Mouse (Mus musculus) liver, embryonic 13.5 days (tissue): ENCODE results near the gene Hist1h2bh. TPM values are rescaled to one million over a fixed set of nuclear protein-coding genes. Genes with fewer than 3 reads are reported as not detected.
"Not testable (repeated sequence)": the region's sequence is repeated elsewhere in the genome, so short reads cannot be mapped to it uniquely, and the experiment has no call there.

ENCODE experiments used
- ATAC-seq: fragments of 200-750 bp; cut with Nextera tagmentation; 2 replicates; pipeline ENCODE4 v1.8.0; 2017; ENCODE audit warnings: low read depth, mild to moderate bottlenecking, moderate number of reproducible peaks, moderate library complexity
- DNase-seq: peaks from one replicate; pipeline ENCODE4 v3.0.0; 2022
- H3K27ac ChIP-seq: fragments of 300-500 bp; sonication (generic); 2 replicates; pipeline ENCODE4 v1.5.1; 2015; ENCODE audit warnings: moderate library complexity, mild to moderate bottlenecking, inconsistent platforms
- H3K27me3 ChIP-seq: fragments of 300-500 bp; sonication (generic); 2 replicates; pipeline ENCODE4 v1.6.1; 2015; ENCODE audit warnings: mild to moderate bottlenecking, inconsistent platforms
- H3K36me3 ChIP-seq: fragments of 300-500 bp; sonication (generic); 2 replicates; pipeline ENCODE4 v1.6.1; 2015; ENCODE audit warnings: mild to moderate bottlenecking, inconsistent platforms
- H3K4me1 ChIP-seq: fragments of 300-500 bp; sonication (generic); replicated peaks from 2 replicates; pipeline ENCODE4 v1.6.1; 2015; ENCODE audit warnings: inconsistent platforms
- H3K4me2 ChIP-seq: fragments of 300-500 bp; sonication (generic); 2 replicates; pipeline ENCODE4 v1.6.1; 2015; ENCODE audit warnings: inconsistent platforms, mild to moderate bottlenecking, moderate library complexity
- H3K4me3 ChIP-seq: fragments of 300-500 bp; sonication (generic); replicated peaks from 2 replicates; pipeline ENCODE4 v1.5.1; 2015; ENCODE audit warnings: mild to moderate bottlenecking, inconsistent platforms
- H3K9ac ChIP-seq: fragments of 300-500 bp; sonication (generic); 2 replicates; pipeline ENCODE4 v1.6.1; 2015; ENCODE audit warnings: mild to moderate bottlenecking, inconsistent platforms
- H3K9me3 ChIP-seq: fragments of 300-500 bp; sonication (generic); replicated peaks from 2 replicates; pipeline ENCODE4 v1.6.1; 2016; ENCODE audit warnings: inconsistent platforms
- WGBS: fragments of 180-500 bp; shearing (Covaris S2); methylation state at CpG from one replicate; pipeline ENCODE4 v1.1.7; 2015; ENCODE audit not compliant: insufficient replicate concordance; 5-methylcytosine and 5-hydroxymethylcytosine counted together
- polyA plus RNA-seq: library from polyadenylated mRNA; unstranded; fragments of >200 nt; fragmentation: Nextera tagmentation; extraction: Ambion mirVana; gene quantifications from 2 replicates; pipeline ENCODE4 v1.2.1, GENCODE M21; 2015

Hist1h2bh gene
- polyA plus RNA-seq, 1 experiment from 2014 or later: 1.7 TPM

DNA sequence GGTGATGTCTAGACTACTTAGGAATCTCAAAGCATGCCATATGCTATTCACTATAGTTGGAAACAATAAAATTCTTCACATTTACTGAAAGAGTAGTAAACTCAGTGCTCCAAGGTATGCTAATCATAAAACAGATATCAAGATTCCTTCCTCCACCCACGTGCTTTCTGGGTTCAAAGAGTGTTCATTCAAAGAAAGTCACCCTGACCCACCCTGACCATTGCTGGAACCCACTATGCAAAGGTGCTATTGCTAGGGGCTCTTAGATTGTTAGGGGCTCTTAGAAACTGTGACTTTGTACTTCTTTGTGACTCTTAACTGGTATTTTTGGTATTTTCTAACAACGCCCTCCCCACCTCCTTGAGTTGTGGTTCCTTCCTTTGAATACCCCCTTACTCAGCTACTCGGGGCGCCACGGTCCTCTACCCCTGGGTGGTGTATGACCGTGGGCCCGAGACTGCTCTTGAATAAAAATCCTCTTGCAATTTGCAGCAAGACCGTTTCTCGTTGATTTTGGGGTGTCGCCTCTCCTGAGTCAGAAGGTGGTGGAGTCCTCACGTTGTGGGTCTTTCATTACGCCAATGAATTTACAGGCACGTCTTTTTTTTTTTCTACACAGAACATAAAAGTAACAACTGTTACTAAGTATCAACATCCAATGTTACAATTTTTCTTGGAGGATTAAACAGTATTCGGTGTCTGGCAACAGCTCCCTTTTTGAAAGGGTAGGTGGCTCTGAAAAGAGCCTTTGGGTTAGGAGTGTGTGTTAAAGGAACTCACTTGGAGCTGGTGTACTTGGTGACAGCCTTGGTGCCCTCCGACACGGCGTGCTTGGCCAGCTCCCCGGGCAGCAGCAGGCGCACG is 30.1 kb upstream of the Hist1h2bh start:
- peak overlapping the region; percentile 64 for H3K4me3 ChIP-seq
- H3K4me1 ChIP-seq: peaks cover 42% of the 10 kb centered on the region
- peak overlapping the region; percentile 81 for H3K4me2 ChIP-seq
- peak overlapping the region; percentile 92 for H3K9ac ChIP-seq
- not testable (repeated sequence) for H3K27me3 ChIP-seq, DNase-seq, ATAC-seq, H3K36me3 ChIP-seq, H3K9me3 ChIP-seq
- H3K27ac ChIP-seq: peak overlapping the region; percentile 96
- WGBS: 5% methylated on average over 20 of the region's 20 CpGs

GRCm38 (mm10) chr13:23572218-23573033 is 29.2 kb upstream of the Hist1h2bh start:
- 30% methylated on average over 2 of the region's 2 CpGs for WGBS
- Histone ChIP-seq H3K9ac (peak overlapping the region; percentile 92), H3K27me3 (no peaks in the 10 kb centered on the region), H3K9me3 (no peaks in the 10 kb centered on the region), H3K27ac (peak overlapping the region; percentile 96), H3K4me2 (peak overlapping the region; percentile 81), H3K4me3 (peak overlapping the region; percentile 64), H3K36me3 (no peaks in the 10 kb centered on the region), H3K4me1 (peaks cover 42% of the 10 kb centered on the region)
- DNase-seq: no peak
- ATAC-seq: no peak

DNA sequence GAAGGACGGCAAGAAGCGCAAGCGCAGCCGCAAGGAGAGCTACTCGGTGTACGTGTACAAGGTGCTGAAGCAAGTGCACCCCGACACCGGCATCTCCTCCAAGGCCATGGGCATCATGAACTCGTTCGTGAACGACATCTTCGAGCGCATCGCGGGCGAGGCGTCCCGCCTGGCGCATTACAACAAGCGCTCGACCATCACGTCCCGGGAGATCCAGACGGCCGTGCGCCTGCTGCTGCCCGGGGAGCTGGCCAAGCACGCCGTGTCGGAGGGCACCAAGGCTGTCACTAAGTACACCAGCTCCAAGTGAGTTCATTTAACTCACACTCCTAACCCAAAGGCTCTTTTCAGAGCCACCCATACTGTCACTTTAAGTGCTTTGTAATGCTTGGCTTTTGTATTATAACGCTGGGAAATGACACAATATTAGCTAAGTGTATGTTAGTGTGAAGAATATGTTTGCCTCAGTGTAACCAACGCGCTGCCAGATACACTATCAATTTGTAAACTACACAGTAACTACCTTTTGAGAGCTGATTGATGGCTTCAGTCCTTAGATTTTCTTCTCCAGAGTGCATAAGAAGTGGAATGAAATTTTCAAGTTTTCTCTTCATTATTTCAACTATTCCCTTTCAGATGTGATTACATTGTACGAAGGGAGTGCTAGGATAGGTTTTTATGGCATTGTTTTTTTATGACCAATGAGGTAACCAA is 28.5 kb upstream of the Hist1h2bh start:
- Histone ChIP-seq H3K4me2 (peak overlapping the region; percentile 81), H3K4me1 (peaks cover 39% of the 10 kb centered on the region), H3K27ac (peak overlapping the region; percentile 96), H3K9ac (peak overlapping the region; percentile 92), H3K4me3 (peak overlapping the region; percentile 64)
- ATAC-seq (peak; percentile 3; the same call in 1 of the 2 replicates), DNase-seq (peak; percentile 64)
- not testable (repeated sequence) for H3K27me3 ChIP-seq, H3K36me3 ChIP-seq, H3K9me3 ChIP-seq
- WGBS: 1% methylated on average over 12 of the region's 34 CpGs

- under 1% methylated on average over 18 of the region's 18 CpGs for WGBS
- Histone ChIP-seq H3K27me3 (no peaks in the 10 kb centered on the region), H3K9ac (peak within 1 kb of the TSS; percentile 92), H3K9me3 (no peaks in the 10 kb centered on the region), H3K27ac (peak within 1 kb of the TSS; percentile 96), H3K4me1 (peaks cover 33% of the 10 kb centered on the region), H3K4me2 (peak within 1 kb of the TSS; percentile 81), H3K4me3 (peak within 1 kb of the TSS; percentile 64), H3K36me3 (no peaks in the 10 kb centered on the region)
- DNase-seq (peak; percentile 88), ATAC-seq (peak; percentile 78)
Measured at GRCm38 (mm10) chr13:23571022-23571503, 27.9 kb upstream of the Hist1h2bh start, which contains the start of the genes Hist1h2ae and Hist1h2bg. Hist1h2ae (minus strand) TSS chr13:23571220. Hist1h2bg (plus strand) TSS chr13:23571396.

DNA sequence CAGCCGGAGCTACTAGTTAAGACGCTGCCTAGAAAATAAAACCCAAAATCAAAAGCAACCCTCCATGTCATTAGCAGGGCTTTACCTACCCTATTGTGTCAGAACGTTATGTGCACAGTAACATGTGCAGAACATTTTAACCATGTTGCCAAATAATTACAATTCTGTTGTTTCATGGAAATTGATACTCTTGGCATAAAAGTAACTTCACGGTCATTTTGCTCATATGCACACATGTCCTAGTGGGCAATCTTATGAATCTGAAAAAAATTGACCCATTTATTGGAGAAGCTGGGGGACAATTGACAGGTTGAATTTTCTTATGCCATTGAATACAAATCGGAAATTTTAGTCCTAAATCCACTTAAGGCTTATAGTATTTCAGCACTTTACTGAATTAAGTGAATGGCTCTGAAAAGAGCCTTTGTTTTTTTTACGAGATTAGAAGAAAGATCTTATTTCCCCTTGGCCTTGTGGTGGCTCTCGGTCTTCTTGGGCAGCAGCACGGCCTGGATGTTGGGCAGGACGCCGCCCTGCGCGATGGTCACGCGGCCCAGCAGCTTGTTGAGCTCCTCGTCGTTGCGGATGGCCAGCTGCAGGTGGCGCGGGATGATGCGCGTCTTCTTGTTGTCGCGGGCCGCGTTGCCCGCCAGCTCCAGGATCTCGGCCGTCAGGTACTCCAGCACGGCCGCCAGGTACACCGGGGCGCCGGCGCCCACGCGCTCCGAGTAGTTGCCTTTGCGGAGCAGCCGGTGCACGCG is 27.2 kb upstream of the Hist1h2bh start:
- DNase-seq, H3K27me3 ChIP-seq, H3K36me3 ChIP-seq, ATAC-seq, H3K9me3 ChIP-seq: not testable (repeated sequence)
- H3K9ac ChIP-seq: peak overlapping the region; percentile 80
- WGBS: under 1% methylated on average over 26 of the region's 41 CpGs
- H3K4me2 ChIP-seq: peak overlapping the region; percentile 70
- H3K4me1 ChIP-seq: peaks cover 36% of the 10 kb centered on the region
- peak overlapping the region; percentile 55 for H3K4me3 ChIP-seq
- peak overlapping the region; percentile 96 for H3K27ac ChIP-seq

GRCm38 (mm10) chr13:23564482-23564881 is 21.3 kb upstream of the Hist1h2bh start:
- WGBS: 88% methylated on average over 2 of the region's 2 CpGs
- ATAC-seq: no peak
- no peak overlapping the region for H3K4me3 ChIP-seq
- H3K4me1 ChIP-seq: peaks cover 49% of the 10 kb centered on the region
- no peaks in the 10 kb centered on the region for H3K9me3 ChIP-seq
- no peak overlapping the region for H3K9ac ChIP-seq
- H3K36me3 ChIP-seq: no peaks in the 10 kb centered on the region
- H3K27me3 ChIP-seq: no peaks in the 10 kb centered on the region
- peak overlapping the region; percentile 98 for H3K27ac ChIP-seq
- DNase-seq: no peak
- no peak overlapping the region for H3K4me2 ChIP-seq

DNA sequence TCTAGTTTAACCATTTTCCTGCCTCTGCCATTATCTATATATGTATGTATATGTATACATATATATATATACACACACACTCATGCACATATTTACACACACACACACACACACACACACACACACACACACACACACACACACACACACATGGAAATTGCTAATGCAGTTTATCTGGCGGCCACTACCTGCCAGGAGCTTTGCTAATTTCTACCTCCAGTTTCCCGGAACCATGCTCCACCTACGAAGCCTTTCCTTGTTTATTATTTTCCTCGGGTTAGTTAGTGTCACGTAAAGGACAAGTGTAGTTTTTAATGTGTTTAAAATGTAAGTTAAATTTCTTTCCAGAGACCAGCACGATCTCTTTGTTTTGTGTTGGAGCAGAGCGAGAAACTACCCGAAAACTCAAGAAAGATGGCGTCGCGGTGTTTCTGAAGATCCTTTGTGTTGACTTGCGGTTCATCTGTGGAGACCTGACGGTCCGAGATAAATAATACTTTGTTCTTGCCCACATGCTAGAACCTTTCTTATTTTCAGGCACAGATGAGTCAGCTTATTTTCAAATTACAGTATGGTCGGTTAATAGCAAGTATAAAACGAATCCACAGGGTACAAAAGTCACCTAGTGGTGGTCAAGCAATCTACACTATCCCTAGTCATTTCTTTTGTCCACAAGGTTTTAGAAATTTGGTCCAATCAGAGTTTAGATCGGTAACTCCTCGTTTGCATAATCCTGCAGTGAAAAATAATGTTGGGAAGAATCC is 19.7 kb upstream of the Hist1h2bh start:
- Histone ChIP-seq H3K27ac (peak overlapping the region; percentile 98), H3K9ac (peak overlapping the region; percentile 74), H3K36me3 (no peaks in the 10 kb centered on the region), H3K27me3 (no peaks in the 10 kb centered on the region), H3K9me3 (no peaks in the 10 kb centered on the region), H3K4me1 (peaks cover 51% of the 10 kb centered on the region), H3K4me3 (peak overlapping the region; percentile 55), H3K4me2 (peak overlapping the region; percentile 73)
- WGBS: 2% methylated on average over 18 of the region's 18 CpGs
- ATAC-seq: no peak
- no peak for DNase-seq

- H3K36me3 ChIP-seq, H3K9me3 ChIP-seq, H3K27me3 ChIP-seq: not testable (repeated sequence)
- Histone ChIP-seq H3K9ac (peak within 1 kb of the TSS; percentile 74), H3K4me2 (peak within 1 kb of the TSS; percentile 73), H3K27ac (peak within 1 kb of the TSS; percentile 98), H3K4me1 (peaks cover 49% of the 10 kb centered on the region), H3K4me3 (peak within 1 kb of the TSS; percentile 55)
- ATAC-seq: peak; percentile 91
- DNase-seq: peak; percentile 92
- under 1% methylated on average over 56 of the region's 67 CpGs for WGBS
Measured at GRCm38 (mm10) chr13:23561883-23562659, 18.9 kb upstream of the Hist1h2bh start, which contains the start of gene Hist1h3e. Hist1h3e (minus strand) TSS chr13:23562369.

- DNase-seq, H3K27me3 ChIP-seq, H3K9me3 ChIP-seq, ATAC-seq, H3K36me3 ChIP-seq: not testable (repeated sequence)
- Histone ChIP-seq H3K4me2 (peak overlapping the region; percentile 73), H3K9ac (peak overlapping the region; percentile 73), H3K4me1 (peaks cover 50% of the 10 kb centered on the region), H3K4me3 (peak overlapping the region; percentile 55), H3K27ac (peak overlapping the region; percentile 98)
- 3% methylated on average over 2 of the region's 5 CpGs for WGBS
Measured at GRCm38 (mm10) chr13:23561531-23561882, 18.3 kb upstream of the Hist1h2bh start.
